Mouse (Mus musculus): ENCODE data around the gene Dhrs3. TPM values are rescaled to one million over a fixed set of nuclear protein-coding genes. Genes with fewer than 3 reads are reported as not detected.

Dhrs3 gene
- polyA plus RNA-seq, 1 experiment from 2014 or later, result 229 TPM

- Histone ChIP-seq H3K36me3 (ENCODE audit: insufficient read depth, low read length) (no peaks in the 10 kb centered on the region), H3K4me3 (ENCODE audit: low read depth, low read length) (no peak overlapping the region), H3K9ac (replicated peaks; ENCODE audit: low read depth) (no peak overlapping the region), H3K27ac (ENCODE audit: low read length) (no peak overlapping the region), H3K4me1 (ENCODE audit: insufficient read depth, low read depth, low read length) (no peaks in the 10 kb centered on the region; the same call in 1 of the 2 replicates), H3K9me3 (ENCODE audit: low read length) (no peaks in the 10 kb centered on the region), H3K27me3 (replicated peaks; ENCODE audit: insufficient read depth, low read length) (no peaks in the 10 kb centered on the region), H3K4me2 (replicated peaks; ENCODE audit: low read depth, low read length) (no peak overlapping the region)
- DNase-seq (ENCODE audit: low spot score) (no peak), ATAC-seq (peak; percentile 57)
- 45% methylated on average over 13 of the region's 13 CpGs for WGBS
- no peak for TF ChIP-seq CTCF (IDR thresholded peaks at IDR 0.05)
- no peak for TF ChIP-seq EP300 (IDR thresholded peaks at IDR 0.05)
These were observed 48.3 kb downstream of the Dhrs3 start for GRCm38 (mm10) chr4:144940796-144941462.

- no peaks in the 10 kb centered on the region; the same call in 1 of the 2 replicates for H3K4me1 ChIP-seq (ENCODE audit: insufficient read depth, low read depth, low read length)
- ATAC-seq (no peak), DNase-seq (ENCODE audit: low spot score) (no peak)
- H3K27me3 ChIP-seq (replicated peaks; ENCODE audit: insufficient read depth, low read length), result no peaks in the 10 kb centered on the region
- no peak overlapping the region for H3K4me2 ChIP-seq (replicated peaks; ENCODE audit: low read depth, low read length)
- TF ChIP-seq EP300 (IDR thresholded peaks at IDR 0.05) (no peak), CTCF (IDR thresholded peaks at IDR 0.05) (no peak)
- no peaks in the 10 kb centered on the region for H3K9me3 ChIP-seq (ENCODE audit: low read length)
- H3K4me3 ChIP-seq (ENCODE audit: low read depth, low read length), result no peak overlapping the region
- H3K9ac ChIP-seq (replicated peaks; ENCODE audit: low read depth), result no peak overlapping the region
- no peak overlapping the region for H3K27ac ChIP-seq (ENCODE audit: low read length)
- no peaks in the 10 kb centered on the region for H3K36me3 ChIP-seq (ENCODE audit: insufficient read depth, low read length)
- 88% methylated on average over 3 of the region's 3 CpGs for WGBS
These were observed 49.8 kb downstream of the Dhrs3 start for GRCm38 (mm10) chr4:144942433-144942832.

- 49% methylated on average over 5 of the region's 5 CpGs for WGBS
These were observed 50.6 kb downstream of the Dhrs3 start for GRCm38 (mm10) chr4:144943273-144943672.

GRCm38 (mm10) chr4:144947738-144948390, 55.2 kb downstream of the Dhrs3 start:
- DNase-seq (ENCODE audit: low spot score), result peak; percentile 61
- H3K4me1 ChIP-seq (ENCODE audit: insufficient read depth, low read depth, low read length), result peaks cover 20% of the 10 kb centered on the region; the same call in 1 of the 2 replicates
- H3K4me2 ChIP-seq (replicated peaks; ENCODE audit: low read depth, low read length), result no peak overlapping the region
- H3K9ac ChIP-seq (replicated peaks; ENCODE audit: low read depth), result no peak overlapping the region
- WGBS, result 34% methylated on average over 6 of the region's 6 CpGs
- TF ChIP-seq EP300 (IDR thresholded peaks at IDR 0.05), result peak; percentile 21; the same call in 1 of the 2 replicates
- no peak for TF ChIP-seq CTCF (IDR thresholded peaks at IDR 0.05)
- H3K27me3 ChIP-seq (replicated peaks; ENCODE audit: insufficient read depth, low read length), result no peaks in the 10 kb centered on the region
- H3K9me3 ChIP-seq (ENCODE audit: low read length), result no peaks in the 10 kb centered on the region
- peak overlapping the region; percentile 67; the same call in 1 of the 2 replicates for H3K27ac ChIP-seq (ENCODE audit: low read length)
- ATAC-seq, result peak; percentile 15; the same call in 1 of the 2 replicates
- H3K36me3 ChIP-seq (ENCODE audit: insufficient read depth, low read length), result no peaks in the 10 kb centered on the region
- H3K4me3 ChIP-seq (ENCODE audit: low read depth, low read length), result no peak overlapping the region

More at GRCm38 (mm10) chr4:144943273-144943672, 50.6 kb downstream of the Dhrs3 start:
- Histone ChIP-seq H3K4me1 (ENCODE audit: insufficient read depth, low read depth, low read length) (peaks cover under 1% of the 10 kb centered on the region; the same call in 1 of the 2 replicates), H3K9ac (replicated peaks; ENCODE audit: low read depth) (no peak overlapping the region), H3K4me2 (replicated peaks; ENCODE audit: low read depth, low read length) (no peak overlapping the region), H3K9me3 (ENCODE audit: low read length) (no peaks in the 10 kb centered on the region), H3K4me3 (ENCODE audit: low read depth, low read length) (no peak overlapping the region), H3K27me3 (replicated peaks; ENCODE audit: insufficient read depth, low read length) (no peaks in the 10 kb centered on the region), H3K36me3 (ENCODE audit: insufficient read depth, low read length) (no peaks in the 10 kb centered on the region), H3K27ac (ENCODE audit: low read length) (no peak overlapping the region)
- TF ChIP-seq EP300 (IDR thresholded peaks at IDR 0.05) (no peak), CTCF (IDR thresholded peaks at IDR 0.05) (no peak)
- no peak for DNase-seq (ENCODE audit: low spot score)
- no peak for ATAC-seq

GRCm38 (mm10) chr4:144949441-144950326, 57.1 kb downstream of the Dhrs3 start:
- 6% methylated on average over 9 of the region's 9 CpGs for WGBS
- H3K4me1 ChIP-seq (ENCODE audit: insufficient read depth, low read depth, low read length), result peaks cover 20% of the 10 kb centered on the region; the same call in 1 of the 2 replicates
- TF ChIP-seq EP300 (IDR thresholded peaks at IDR 0.05) (peak; percentile 71), CTCF (IDR thresholded peaks at IDR 0.05) (peak; percentile 15; the same call in 1 of the 2 replicates)
- no peaks in the 10 kb centered on the region for H3K27me3 ChIP-seq (replicated peaks; ENCODE audit: insufficient read depth, low read length)
- DNase-seq (ENCODE audit: low spot score), result peak; percentile 90
- no peak overlapping the region for H3K4me3 ChIP-seq (ENCODE audit: low read depth, low read length)
- H3K27ac ChIP-seq (ENCODE audit: low read length), result peak overlapping the region; percentile 67
- ATAC-seq, result peak; percentile 86
- H3K4me2 ChIP-seq (replicated peaks; ENCODE audit: low read depth, low read length), result no peak overlapping the region
- H3K9me3 ChIP-seq (ENCODE audit: low read length), result no peaks in the 10 kb centered on the region
- H3K36me3 ChIP-seq (ENCODE audit: insufficient read depth, low read length), result no peaks in the 10 kb centered on the region
- H3K9ac ChIP-seq (replicated peaks; ENCODE audit: low read depth), result 0 out of 2 replicates have a peak overlapping the region, but pooled peaks have one; percentile 19
